Mouse (Mus musculus) ES-Bruce4 (cell line): ENCODE data around the gene Hspa12a. TPM values are rescaled to one million over a fixed set of nuclear protein-coding genes. Genes with fewer than 3 reads are reported as not detected.

Source experiments
- H3K27ac ChIP-seq: 2 replicates; pipeline ENCODE4 v1.5.1; 2012; ENCODE audit warnings: low read length, inconsistent platforms; ENCODE audit not compliant: insufficient read depth
- H3K27me3 ChIP-seq: 2 replicates; pipeline ENCODE4 v1.6.1; 2012; ENCODE audit warnings: mild to moderate bottlenecking, low read length, inconsistent platforms; ENCODE audit not compliant: control insufficient read depth, poor library complexity, insufficient read depth, severe bottlenecking
- H3K36me3 ChIP-seq: 2 replicates; pipeline ENCODE4 v1.6.1; 2012; ENCODE audit warnings: inconsistent platforms, mild to moderate bottlenecking, low read length, moderate library complexity; ENCODE audit not compliant: control insufficient read depth, poor library complexity, insufficient read depth, severe bottlenecking
- H3K4me1 ChIP-seq: one replicate; pipeline ENCODE4 v1.8.1; 2011; ENCODE audit warnings: low read length; ENCODE audit not compliant: control insufficient read depth, insufficient read depth
- H3K4me3 ChIP-seq: 2 replicates; pipeline ENCODE4 v1.5.1; 2011; ENCODE audit warnings: low read depth, mild to moderate bottlenecking, low read length
- H3K9ac ChIP-seq: 2 replicates; pipeline ENCODE4 v1.6.1; 2012; ENCODE audit warnings: low read depth, mild to moderate bottlenecking, inconsistent platforms; ENCODE audit not compliant: poor library complexity, severe bottlenecking
- H3K9me3 ChIP-seq: replicated peaks from 2 replicates; pipeline ENCODE4 v1.6.1; 2012; ENCODE audit warnings: mild to moderate bottlenecking, low read length, inconsistent platforms; ENCODE audit not compliant: control insufficient read depth, poor library complexity, insufficient read depth, severe bottlenecking
- CTCF ChIP-seq: IDR thresholded peaks from one replicate; pipeline ENCODE4 v1.8.1; 2011; ENCODE audit warnings: low read depth, low read length
- EP300 ChIP-seq: IDR thresholded peaks from 2 replicates; pipeline ENCODE4 v1.6.1; 2011; ENCODE audit warnings: low read depth, low read length; ENCODE audit not compliant: insufficient read depth
- POLR2A ChIP-seq: IDR thresholded peaks from one replicate; pipeline ENCODE4 v1.8.1; 2011; ENCODE audit warnings: low read length; ENCODE audit not compliant: insufficient read depth
- polyA plus RNA-seq: library from polyadenylated mRNA; stranded (reverse); fragments of >200 nt; gene quantifications from 2 replicates; pipeline ENCODE4 v1.2.4, GENCODE M21; 2011; ENCODE audit warnings: low read depth; ENCODE audit not compliant: missing spikeins, insufficient read depth, insufficient read length

Gene Hspa12a
- polyA plus RNA-seq, 1 experiment: 6.8 TPM

DNA sequence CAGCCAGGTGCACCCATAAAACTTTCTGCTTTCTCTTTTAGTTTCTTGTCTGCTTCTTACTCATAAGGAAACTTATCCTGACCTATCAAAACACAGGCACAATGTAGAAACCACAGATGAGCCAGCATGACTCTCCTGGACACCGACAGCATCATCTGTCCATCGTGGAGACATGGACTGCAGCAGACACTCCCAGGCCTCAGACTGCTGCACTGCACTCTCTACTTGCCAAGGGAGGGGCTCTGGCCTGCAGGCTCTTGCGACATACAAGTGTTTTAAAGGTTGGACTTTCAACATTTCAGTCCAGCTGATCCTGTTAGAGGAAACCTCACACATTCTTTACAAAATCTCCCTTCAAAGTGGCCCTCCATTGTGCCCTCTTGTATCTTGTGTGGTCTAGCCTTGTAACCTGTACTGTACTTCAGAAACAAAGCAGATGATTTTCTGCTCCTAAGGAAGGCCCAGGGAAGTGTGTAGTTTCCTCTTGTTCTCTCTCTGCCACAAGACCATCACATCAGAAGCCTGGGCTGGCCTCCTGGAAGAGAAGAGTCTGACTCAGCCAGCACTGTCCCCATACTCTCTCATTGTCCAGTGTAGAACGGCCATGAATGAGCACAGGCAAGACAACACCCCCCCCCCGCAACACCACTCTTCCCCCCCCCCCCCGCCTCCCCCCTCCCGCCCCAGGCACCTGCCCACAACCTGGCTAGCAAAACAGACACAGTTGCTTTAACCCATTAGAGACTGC is 92.6 kb downstream of the Hspa12a start:
- Histone ChIP-seq H3K4me3 (no peak overlapping the region), H3K27ac (no peak overlapping the region), H3K9me3 (no peaks in the 10 kb centered on the region), H3K27me3 (no peaks in the 10 kb centered on the region), H3K36me3 (no peaks in the 10 kb centered on the region), H3K9ac (no peak overlapping the region), H3K4me1 (no peaks in the 10 kb centered on the region)
- TF ChIP-seq EP300: no peak
- no peak for TF ChIP-seq CTCF
- TF ChIP-seq POLR2A: no peak

DNA sequence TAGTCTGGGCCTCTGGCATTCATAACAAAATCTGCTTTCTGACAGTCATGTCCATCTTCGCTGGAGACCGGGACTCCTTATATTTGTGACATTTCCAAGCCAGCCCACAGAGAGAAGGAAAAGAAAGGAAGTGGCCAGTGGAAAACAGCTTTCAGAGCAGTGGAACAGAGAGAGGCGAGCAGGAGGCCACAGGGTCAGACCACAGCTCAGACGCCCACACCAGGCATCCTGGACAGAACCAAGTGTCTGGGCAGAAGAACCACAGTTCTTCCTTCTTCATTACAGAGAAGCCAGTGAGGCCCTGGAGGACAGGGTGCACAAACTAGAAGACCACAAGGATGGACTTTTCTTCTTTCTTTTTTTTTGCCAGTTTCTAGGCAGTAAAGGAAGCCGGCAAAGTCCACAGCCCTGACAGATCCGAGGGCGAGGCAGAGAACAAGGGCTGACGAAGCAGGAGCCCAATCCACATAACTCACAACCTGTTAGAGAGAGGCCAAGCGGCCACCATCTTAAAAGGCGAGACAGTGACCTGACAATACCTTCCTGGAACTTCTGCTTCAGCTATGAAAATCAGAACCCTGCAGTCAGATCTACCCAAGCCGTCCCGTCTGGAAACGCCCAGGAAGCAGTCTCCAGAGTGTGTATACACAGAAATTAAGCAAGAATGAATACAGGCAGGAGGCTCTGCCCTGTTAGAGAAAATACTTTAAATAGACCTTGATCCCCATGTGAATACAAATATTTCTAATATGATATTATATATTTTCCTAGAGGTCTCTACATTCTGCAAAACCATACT is 93.9 kb downstream of the Hspa12a start:
- no peak overlapping the region for H3K9ac ChIP-seq
- H3K4me1 ChIP-seq: no peaks in the 10 kb centered on the region
- H3K4me3 ChIP-seq: no peak overlapping the region
- no peaks in the 10 kb centered on the region for H3K9me3 ChIP-seq
- no peak for TF ChIP-seq CTCF
- no peak for TF ChIP-seq EP300
- TF ChIP-seq POLR2A: no peak
- H3K27me3 ChIP-seq: no peaks in the 10 kb centered on the region
- no peaks in the 10 kb centered on the region for H3K36me3 ChIP-seq
- no peak overlapping the region for H3K27ac ChIP-seq

DNA sequence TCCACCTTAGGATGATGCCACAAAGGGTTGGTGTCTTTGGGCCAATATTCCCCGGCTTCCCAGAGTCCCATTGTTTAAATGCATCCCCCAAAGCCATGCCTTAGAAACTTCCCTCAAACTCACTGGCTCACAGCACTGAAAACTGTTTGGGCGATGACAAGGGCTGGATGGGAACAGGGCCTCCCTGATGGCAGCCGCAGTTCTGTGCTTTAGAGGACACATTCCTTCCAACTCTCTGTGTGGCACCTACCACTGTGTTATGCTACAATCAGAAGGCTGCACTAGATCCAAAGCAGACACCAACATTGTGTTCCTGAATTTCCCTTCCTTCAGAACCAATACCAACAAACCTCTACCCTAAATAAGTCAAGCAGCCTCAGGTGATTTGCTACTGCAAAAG is 99.8 kb downstream of the Hspa12a start:
- no peaks in the 10 kb centered on the region for H3K4me1 ChIP-seq
- H3K9ac ChIP-seq: no peak overlapping the region
- H3K9me3 ChIP-seq: no peaks in the 10 kb centered on the region
- H3K4me3 ChIP-seq: no peak overlapping the region
- TF ChIP-seq CTCF (no peak), POLR2A (no peak), EP300 (no peak)
- no peaks in the 10 kb centered on the region for H3K27me3 ChIP-seq
- H3K27ac ChIP-seq: no peak overlapping the region
- H3K36me3 ChIP-seq: no peaks in the 10 kb centered on the region

DNA sequence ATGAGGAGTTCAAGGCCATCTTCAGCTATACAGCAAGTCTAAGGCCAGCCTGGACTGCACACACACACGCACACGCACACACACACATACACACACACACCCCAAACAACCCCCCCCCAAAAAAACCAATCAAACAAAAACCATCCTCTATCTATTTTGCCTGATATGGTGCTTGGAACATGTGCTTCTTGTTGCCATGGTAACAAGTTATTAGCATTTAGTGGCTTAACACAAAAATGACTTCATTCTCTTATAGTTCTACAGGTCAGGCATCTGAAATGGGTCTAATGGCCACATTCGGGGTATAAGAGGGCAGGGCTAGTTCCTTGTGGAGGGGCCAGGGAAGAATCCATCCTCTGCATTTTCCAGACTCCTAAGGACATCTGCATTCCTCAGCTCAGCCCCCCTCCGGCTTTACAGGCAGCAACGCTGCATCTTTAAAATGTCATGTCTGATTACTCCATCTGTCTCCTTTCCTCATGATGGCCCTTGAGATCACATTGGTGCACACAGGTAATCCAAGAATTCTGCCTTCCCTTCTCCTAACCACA is 102.7 kb downstream of the Hspa12a start:
- no peaks in the 10 kb centered on the region for H3K27me3 ChIP-seq
- H3K4me1 ChIP-seq: no peaks in the 10 kb centered on the region
- no peak overlapping the region for H3K9ac ChIP-seq
- no peaks in the 10 kb centered on the region for H3K9me3 ChIP-seq
- H3K36me3 ChIP-seq: no peaks in the 10 kb centered on the region
- H3K27ac ChIP-seq: no peak overlapping the region
- H3K4me3 ChIP-seq: no peak overlapping the region
- TF ChIP-seq POLR2A: no peak

DNA sequence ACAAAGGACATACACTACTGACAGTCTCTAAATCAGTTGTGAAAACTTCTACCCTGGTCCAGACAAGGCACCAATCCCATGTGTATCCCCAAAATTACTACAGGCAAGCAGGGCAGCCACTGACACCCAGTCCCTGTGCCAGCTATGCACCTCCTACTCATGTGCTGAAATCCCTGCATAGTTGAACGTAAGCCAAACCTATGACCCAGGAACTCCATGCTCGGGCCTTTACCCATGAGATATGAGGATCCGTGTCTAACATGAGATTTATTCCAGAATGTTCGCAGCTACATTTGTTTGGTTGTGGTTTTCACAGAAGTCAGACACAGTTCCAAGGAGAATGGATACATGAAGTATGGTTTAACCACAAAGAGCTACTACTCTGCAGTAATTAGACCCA is 103.6 kb downstream of the Hspa12a start:
- H3K9me3 ChIP-seq: no peaks in the 10 kb centered on the region
- no peaks in the 10 kb centered on the region for H3K4me1 ChIP-seq
- no peaks in the 10 kb centered on the region for H3K27me3 ChIP-seq
- no peak overlapping the region for H3K27ac ChIP-seq
- H3K4me3 ChIP-seq: no peak overlapping the region
- no peak overlapping the region for H3K9ac ChIP-seq
- H3K36me3 ChIP-seq: no peaks in the 10 kb centered on the region
- no peak for TF ChIP-seq POLR2A
- no peak for TF ChIP-seq EP300
- TF ChIP-seq CTCF: no peak

DNA sequence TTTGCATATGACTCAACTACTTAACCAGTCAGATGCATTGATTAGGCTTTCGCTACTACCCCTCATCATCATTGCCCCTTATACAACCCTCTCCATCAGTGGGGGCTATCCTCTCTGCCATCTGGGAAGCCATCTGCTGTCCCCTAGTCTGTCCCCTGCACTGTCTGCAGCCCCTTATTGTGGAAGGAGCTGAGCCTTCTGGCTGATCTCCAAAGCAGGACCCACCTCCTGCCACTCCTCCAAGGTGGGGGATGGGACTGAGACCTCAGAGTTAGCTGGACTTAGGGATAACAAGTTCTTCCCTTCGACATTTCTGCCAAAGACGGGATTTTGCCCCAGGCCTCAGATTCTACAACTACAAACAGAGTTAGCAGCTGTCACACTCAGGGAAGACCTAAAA is 104.1 kb downstream of the Hspa12a start:
- H3K4me1 ChIP-seq: no peaks in the 10 kb centered on the region
- H3K4me3 ChIP-seq: no peak overlapping the region
- no peaks in the 10 kb centered on the region for H3K36me3 ChIP-seq
- no peaks in the 10 kb centered on the region for H3K27me3 ChIP-seq
- H3K27ac ChIP-seq: no peak overlapping the region
- H3K9me3 ChIP-seq: no peaks in the 10 kb centered on the region
- no peak overlapping the region for H3K9ac ChIP-seq
- TF ChIP-seq POLR2A (no peak), EP300 (no peak), CTCF (no peak)
